14 mouse cellular contexts compared by ENCODE assay signal in genomic region chr5:129559283-129559682, GRCm38 (mm10).
"Had no signal": no experiment of that assay in that cellular context is flagged by ENCODE, and none has a peak within 500 bp of the region (broad histone marks: within the 10 kb centered on the region; RNA-seq: fewer than 3 reads in every experiment).

No protein-coding gene starts in this region.

- H3K9me3 ChIP-seq: limb, embryonic 10.5 days; liver, embryonic 15.5 days; midbrain, embryonic 10.5 days; neural tube, embryonic 15.5 days had no signal

- H3K4me2 ChIP-seq: liver, embryonic 11.5 days; liver, embryonic 15.5 days; neural tube, embryonic 15.5 days had no signal

- H3K4me1 ChIP-seq: limb, embryonic 10.5 days; liver, embryonic 15.5 days; midbrain, embryonic 10.5 days; neural tube, embryonic 15.5 days had no signal

- H3K27me3 ChIP-seq: liver, embryonic 15.5 days; neural tube, embryonic 15.5 days had no signal

- DNase-seq: kidney, postnatal 25 days; layer of hippocampus, adult 9-11 months; lung, adult 2 months; lung, postnatal 4 days; midbrain, embryonic 14.5 days; right cerebral cortex, adult 18-20 months; right cerebral cortex, postnatal 25 days; thymus, postnatal 36 days had no signal

- H3K4me3 ChIP-seq: limb, embryonic 10.5 days; liver, embryonic 15.5 days; midbrain, embryonic 10.5 days; myocyte; neural tube, embryonic 15.5 days had no signal

- H3K27ac ChIP-seq: limb, embryonic 10.5 days; liver, embryonic 15.5 days; midbrain, embryonic 10.5 days; neural tube, embryonic 15.5 days had no signal

- H3K9ac ChIP-seq: liver, embryonic 15.5 days; neural tube, embryonic 15.5 days had no signal
